Mouse (Mus musculus) layer of hippocampus, postnatal 25 days (tissue): Measurements from ENCODE around the gene Rps6kl1. TPM values are rescaled to one million over a fixed set of nuclear protein-coding genes. Genes with fewer than 3 reads are reported as not detected.

Source experiments
- DNase-seq, 2 experiments: peaks; one replicate each; pipeline ENCODE4 v3.0.0; 2022; ENCODE audit warnings: mixed read lengths in 2 of 2, low spot score in 1 of 2; ENCODE audit errors: extremely low spot score in 1 of 2
- total RNA-seq, 2 experiments: library from RNA; stranded (reverse); gene quantifications; 2 replicates each; pipeline ENCODE4 v1.2.3; 2021

Gene Rps6kl1
- total RNA-seq, 2 experiments from 2014 or later: 39.9 to 40.7 TPM

GRCm38 (mm10) chr12:85175926-85176845 is 25.1 kb upstream of the Rps6kl1 start:
- DNase-seq: peak in 1 of 2 experiments; percentile 27

- no peak for DNase-seq
These were observed 24.1 kb upstream of the Rps6kl1 start for GRCm38 (mm10) chr12:85175087-85175675.

GRCm38 (mm10) chr12:85174016-85174415 is 23.0 kb upstream of the Rps6kl1 start:
- no peak for DNase-seq

- no peak for DNase-seq
These were observed 19.9 kb upstream of the Rps6kl1 start for GRCm38 (mm10) chr12:85170948-85171307.

GRCm38 (mm10) chr12:85170284-85170947 is 19.4 kb upstream of the Rps6kl1 start:
- no peak for DNase-seq

- DNase-seq: no peak
These were observed 18.8 kb upstream of the Rps6kl1 start for GRCm38 (mm10) chr12:85169877-85170276.

- peak; percentile 93 to 98 for DNase-seq
These were observed 18.2 kb upstream of the Rps6kl1 start for GRCm38 (mm10) chr12:85169117-85169858.

- no peak for DNase-seq
These were observed 15.6 kb upstream of the Rps6kl1 start for GRCm38 (mm10) chr12:85166631-85167030.

- no peak for DNase-seq
These were observed 13.9 kb upstream of the Rps6kl1 start for GRCm38 (mm10) chr12:85164996-85165395.

GRCm38 (mm10) chr12:85159592-85159991 is 8.5 kb upstream of the Rps6kl1 start:
- no peak for DNase-seq

- DNase-seq: no peak
These were observed 7.7 kb upstream of the Rps6kl1 start for GRCm38 (mm10) chr12:85158801-85159200.

- DNase-seq: no peak
These were observed 6.9 kb upstream of the Rps6kl1 start for GRCm38 (mm10) chr12:85157797-85158460.

GRCm38 (mm10) chr12:85156324-85156723 is 5.3 kb upstream of the Rps6kl1 start:
- DNase-seq: no peak

GRCm38 (mm10) chr12:85153011-85153410 is 1.9 kb upstream of the Rps6kl1 start:
- no peak for DNase-seq

- DNase-seq: no peak
These were observed 603 bp downstream of the Rps6kl1 start for GRCm38 (mm10) chr12:85150321-85151001.

- DNase-seq: peak in 1 of 2 experiments; percentile 8
These were observed 4.2 kb downstream of the Rps6kl1 start for GRCm38 (mm10) chr12:85146881-85147280.

- no peak for DNase-seq
These were observed 4.7 kb downstream of the Rps6kl1 start for GRCm38 (mm10) chr12:85146355-85146754.

GRCm38 (mm10) chr12:85145630-85146029 is 5.4 kb downstream of the Rps6kl1 start:
- DNase-seq: peak in 1 of 2 experiments; percentile 8

- peak in 1 of 2 experiments; percentile 8 for DNase-seq
These were observed 6.2 kb downstream of the Rps6kl1 start for GRCm38 (mm10) chr12:85144821-85145220.
